Mouse (Mus musculus): Measurements from ENCODE around the gene Pgpep1l. TPM values are rescaled to one million over a fixed set of nuclear protein-coding genes. Genes with fewer than 3 reads are reported as not detected.
A peak's percentile ranks its signal among the peaks of the same experiment; 100 is the strongest.
"Not testable (repeated sequence)": the region's sequence is repeated elsewhere in the genome, so short reads cannot be mapped to it uniquely, and the experiment has no call there.

Pgpep1l gene
- total RNA-seq, 1 experiment from 2014 or later, result not detected

- ATAC-seq (replicated peaks; ENCODE audit: insufficient number of reproducible peaks, low FRiP score, low TSS enrichment, poor library complexity, severe bottlenecking), result no peak
These were observed 21.8 kb upstream of the Pgpep1l start for GRCm38 (mm10) chr7:68285851-68286298.

DNA sequence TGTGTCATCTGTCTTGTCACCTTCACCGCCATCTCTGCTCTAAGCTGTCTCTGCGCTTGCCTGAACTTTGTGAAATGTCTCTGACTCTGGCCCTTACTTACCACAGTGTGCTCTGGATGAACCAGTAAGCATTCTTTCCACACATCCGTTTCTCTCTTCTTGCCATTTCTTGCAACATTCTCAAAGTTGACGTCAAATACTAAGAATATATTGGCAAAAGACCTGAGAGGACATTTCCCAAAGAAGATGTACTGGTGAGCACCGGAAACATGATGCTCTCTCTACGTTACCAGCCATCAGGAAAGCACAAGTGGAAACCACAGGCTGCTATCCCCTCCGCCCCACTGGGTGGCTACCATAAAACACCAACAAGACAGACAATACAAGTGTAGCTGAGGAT, 19.7 kb upstream of the Pgpep1l start:
- ATAC-seq (replicated peaks; ENCODE audit: insufficient number of reproducible peaks, low FRiP score, low TSS enrichment, poor library complexity, severe bottlenecking), result no peak

GRCm38 (mm10) chr7:68283133-68283520, 19.1 kb upstream of the Pgpep1l start:
- not testable (repeated sequence) for ATAC-seq (replicated peaks; ENCODE audit: insufficient number of reproducible peaks, low FRiP score, low TSS enrichment, poor library complexity, severe bottlenecking)

DNA sequence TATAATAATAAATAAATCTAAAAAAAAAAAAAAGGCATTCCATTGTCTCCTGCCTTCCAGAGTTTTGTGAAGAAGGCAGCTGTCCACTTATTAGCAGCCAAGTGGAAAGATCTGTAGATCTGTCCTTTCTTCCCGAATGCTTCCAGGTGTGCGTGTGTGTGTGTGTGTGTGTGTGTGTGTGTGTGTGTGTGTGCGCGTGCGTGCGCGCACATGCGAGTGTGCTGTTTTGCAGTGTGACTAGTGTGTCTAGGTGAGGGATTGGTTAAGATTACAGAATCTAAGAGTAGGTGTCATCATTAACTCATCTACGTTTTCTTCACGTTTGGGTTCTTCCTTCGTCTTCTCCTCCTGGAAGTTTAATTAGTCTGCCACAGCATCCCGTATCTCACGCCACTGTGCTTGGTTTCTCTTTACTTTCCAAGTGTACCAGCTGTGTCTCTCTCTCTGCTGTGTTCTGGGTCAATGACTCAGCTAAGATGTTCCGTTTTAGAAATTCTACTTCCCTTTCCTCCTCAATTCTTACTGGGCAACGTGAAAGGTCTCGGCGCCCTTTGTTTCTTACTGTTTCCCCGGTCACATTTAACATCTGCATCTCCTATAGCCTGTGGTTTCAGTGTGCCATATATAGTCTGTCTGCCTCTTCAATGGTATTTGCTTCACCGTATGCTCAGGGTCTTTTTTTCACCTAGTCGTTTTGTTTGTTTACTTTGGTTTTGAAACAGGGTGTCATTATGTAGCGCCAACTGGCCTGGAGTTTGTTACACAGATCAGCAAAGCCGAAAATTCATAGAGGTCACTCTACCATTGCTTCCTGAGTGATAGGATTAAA, 18.5 kb upstream of the Pgpep1l start:
- peak; percentile 81 for ATAC-seq (replicated peaks; ENCODE audit: insufficient number of reproducible peaks, low FRiP score, low TSS enrichment, poor library complexity, severe bottlenecking)

- ATAC-seq (replicated peaks; ENCODE audit: insufficient number of reproducible peaks, low FRiP score, low TSS enrichment, poor library complexity, severe bottlenecking), result no peak
These were observed 17.3 kb upstream of the Pgpep1l start for GRCm38 (mm10) chr7:68281341-68281740.

- no peak for ATAC-seq (replicated peaks; ENCODE audit: insufficient number of reproducible peaks, low FRiP score, low TSS enrichment, poor library complexity, severe bottlenecking)
These were observed 16.4 kb upstream of the Pgpep1l start for GRCm38 (mm10) chr7:68280352-68280869.

- no peak for ATAC-seq (replicated peaks; ENCODE audit: insufficient number of reproducible peaks, low FRiP score, low TSS enrichment, poor library complexity, severe bottlenecking)
These were observed 15.4 kb upstream of the Pgpep1l start for GRCm38 (mm10) chr7:68279481-68279880.

GRCm38 (mm10) chr7:68278908-68279307, 14.9 kb upstream of the Pgpep1l start:
- no peak for ATAC-seq (replicated peaks; ENCODE audit: insufficient number of reproducible peaks, low FRiP score, low TSS enrichment, poor library complexity, severe bottlenecking)

GRCm38 (mm10) chr7:68278385-68278784, 14.4 kb upstream of the Pgpep1l start:
- ATAC-seq (replicated peaks; ENCODE audit: insufficient number of reproducible peaks, low FRiP score, low TSS enrichment, poor library complexity, severe bottlenecking), result no peak

GRCm38 (mm10) chr7:68277897-68278270, 13.9 kb upstream of the Pgpep1l start:
- ATAC-seq (replicated peaks; ENCODE audit: insufficient number of reproducible peaks, low FRiP score, low TSS enrichment, poor library complexity, severe bottlenecking), result no peak

DNA sequence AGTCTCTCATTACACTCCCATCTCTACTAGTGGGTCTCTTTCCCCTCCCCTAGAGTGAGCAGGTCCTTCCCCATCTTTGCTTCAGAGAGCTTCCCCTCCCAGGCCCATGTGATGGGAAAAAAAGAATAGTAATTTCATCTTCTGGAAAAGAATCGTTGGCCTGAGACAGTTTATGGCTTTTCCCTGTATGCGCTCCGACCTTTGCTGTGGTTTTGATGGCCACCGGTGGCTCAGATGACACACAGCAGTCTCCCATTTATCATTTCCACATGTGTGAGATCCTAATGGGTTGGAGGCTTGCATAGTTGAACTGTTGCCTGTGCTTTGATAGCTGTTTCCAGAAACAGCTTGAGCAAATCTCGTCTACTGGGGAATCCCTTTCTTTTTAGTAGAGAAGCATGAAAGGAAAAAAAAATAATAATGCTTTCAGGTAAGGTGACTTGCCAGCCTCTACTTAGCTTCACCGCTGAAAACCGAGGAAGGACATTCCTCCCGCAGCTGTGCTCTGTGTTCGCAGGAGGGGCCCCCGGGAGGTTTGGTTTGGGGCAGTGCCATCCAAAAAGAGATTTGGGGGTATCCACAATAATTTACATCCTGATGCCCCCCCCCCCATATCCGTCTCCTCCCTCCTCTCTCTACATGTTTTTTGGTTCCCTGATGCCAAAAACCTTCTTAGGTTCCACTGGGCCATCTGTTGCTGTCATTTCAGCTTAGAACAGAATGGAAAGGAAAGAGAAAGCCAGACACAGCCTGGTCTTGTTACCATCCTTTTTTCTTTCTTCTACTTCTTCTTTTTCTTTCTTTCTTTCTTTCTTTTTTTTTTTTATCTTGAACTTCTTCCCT, 13.2 kb upstream of the Pgpep1l start:
- no peak for ATAC-seq (replicated peaks; ENCODE audit: insufficient number of reproducible peaks, low FRiP score, low TSS enrichment, poor library complexity, severe bottlenecking)

- ATAC-seq (replicated peaks; ENCODE audit: insufficient number of reproducible peaks, low FRiP score, low TSS enrichment, poor library complexity, severe bottlenecking), result peak; percentile 40; the same call in 1 of the 2 replicates
These were observed 12.1 kb upstream of the Pgpep1l start for GRCm38 (mm10) chr7:68275838-68276731.

DNA sequence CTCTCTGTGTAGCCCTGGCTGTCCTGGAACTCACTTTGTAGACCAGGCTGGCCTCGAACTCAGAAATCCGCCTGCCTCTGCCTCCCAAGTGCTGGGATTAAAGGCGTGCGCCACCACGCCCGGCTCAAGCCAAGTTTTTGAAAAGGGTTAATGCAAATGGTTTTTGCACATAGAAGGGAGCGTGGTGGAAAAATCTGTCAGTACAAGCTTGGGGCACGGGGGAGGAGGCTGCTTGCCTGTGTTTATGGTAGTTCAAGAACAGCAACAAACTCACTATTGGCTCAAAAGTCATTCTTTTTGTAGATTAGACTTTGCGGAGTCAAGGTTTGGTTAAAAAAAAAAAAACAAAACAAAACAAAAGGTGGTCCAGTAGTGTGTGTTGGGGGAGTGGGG, 11.4 kb upstream of the Pgpep1l start:
- not testable (repeated sequence) for ATAC-seq (replicated peaks; ENCODE audit: insufficient number of reproducible peaks, low FRiP score, low TSS enrichment, poor library complexity, severe bottlenecking)

GRCm38 (mm10) chr7:68274951-68275350, 10.9 kb upstream of the Pgpep1l start:
- ATAC-seq (replicated peaks; ENCODE audit: insufficient number of reproducible peaks, low FRiP score, low TSS enrichment, poor library complexity, severe bottlenecking), result no peak

GRCm38 (mm10) chr7:68274218-68274617, 10.2 kb upstream of the Pgpep1l start:
- no peak for ATAC-seq (replicated peaks; ENCODE audit: insufficient number of reproducible peaks, low FRiP score, low TSS enrichment, poor library complexity, severe bottlenecking)

- no peak for ATAC-seq (replicated peaks; ENCODE audit: insufficient number of reproducible peaks, low FRiP score, low TSS enrichment, poor library complexity, severe bottlenecking)
These were observed 9.5 kb upstream of the Pgpep1l start, which contains the start of gene Fam169b for GRCm38 (mm10) chr7:68273515-68273914. Fam169b (plus strand) TSS chr7:68273839.

GRCm38 (mm10) chr7:68272607-68273006, 8.6 kb upstream of the Pgpep1l start:
- ATAC-seq (replicated peaks; ENCODE audit: insufficient number of reproducible peaks, low FRiP score, low TSS enrichment, poor library complexity, severe bottlenecking), result no peak

GRCm38 (mm10) chr7:68271816-68272215, 7.8 kb upstream of the Pgpep1l start:
- ATAC-seq (replicated peaks; ENCODE audit: insufficient number of reproducible peaks, low FRiP score, low TSS enrichment, poor library complexity, severe bottlenecking), result no peak
